Mouse (Mus musculus): ENCODE measurements around the gene Sorcs1. TPM values are rescaled to one million over a fixed set of nuclear protein-coding genes. Genes with fewer than 3 reads are reported as not detected.
A peak's percentile ranks its signal among the peaks of the same experiment; 100 is the strongest.

The Sorcs1 gene
- polyA plus RNA-seq, 1 experiment from 2014 or later: 0.28 TPM

DNA sequence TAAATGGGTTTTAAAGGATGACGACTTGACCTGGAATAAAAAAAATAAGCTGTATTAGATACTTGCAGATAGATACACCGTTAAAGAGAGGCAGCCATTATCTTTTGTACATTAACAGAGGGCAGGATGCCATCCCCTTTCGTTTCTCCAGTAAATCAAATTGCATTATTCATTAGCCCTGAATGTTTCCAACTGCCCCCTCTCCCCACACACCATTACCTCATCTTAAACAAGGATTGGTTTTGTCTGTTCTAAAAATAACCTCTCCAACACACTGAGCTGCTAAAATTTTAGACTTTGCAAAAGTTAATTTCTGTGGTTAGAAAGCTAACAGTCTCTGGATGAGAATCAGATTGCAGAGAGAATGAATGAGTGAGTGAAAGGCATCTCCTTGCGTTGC lies 156.5 kb downstream of the Sorcs1 start:
- Histone ChIP-seq H3K4me1 (ENCODE audit: control insufficient read depth, insufficient read depth, low read length) (no peaks in the 10 kb centered on the region), H3K9ac (ENCODE audit: low read length) (no peak overlapping the region), H3K36me3 (ENCODE audit: control insufficient read depth, insufficient read depth, low read length) (no peaks in the 10 kb centered on the region), H3K27me3 (ENCODE audit: control insufficient read depth, insufficient read depth, low read length) (no peaks in the 10 kb centered on the region), H3K27ac (replicated peaks; ENCODE audit: low read depth, low read length) (no peak overlapping the region), H3K4me2 (ENCODE audit: low read depth, severe bottlenecking) (no peak overlapping the region), H3K4me3 (ENCODE audit: low read depth, low read length) (no peak overlapping the region), H3K9me3 (ENCODE audit: control insufficient read depth, low read length) (no peaks in the 10 kb centered on the region)
- ATAC-seq (ENCODE audit: insufficient number of reproducible peaks, low FRiP score, low TSS enrichment, low read depth): no peak
- DNase-seq (ENCODE audit: low spot score): no peak
- 77% methylated on average over 4 of the region's 4 CpGs for WGBS

DNA sequence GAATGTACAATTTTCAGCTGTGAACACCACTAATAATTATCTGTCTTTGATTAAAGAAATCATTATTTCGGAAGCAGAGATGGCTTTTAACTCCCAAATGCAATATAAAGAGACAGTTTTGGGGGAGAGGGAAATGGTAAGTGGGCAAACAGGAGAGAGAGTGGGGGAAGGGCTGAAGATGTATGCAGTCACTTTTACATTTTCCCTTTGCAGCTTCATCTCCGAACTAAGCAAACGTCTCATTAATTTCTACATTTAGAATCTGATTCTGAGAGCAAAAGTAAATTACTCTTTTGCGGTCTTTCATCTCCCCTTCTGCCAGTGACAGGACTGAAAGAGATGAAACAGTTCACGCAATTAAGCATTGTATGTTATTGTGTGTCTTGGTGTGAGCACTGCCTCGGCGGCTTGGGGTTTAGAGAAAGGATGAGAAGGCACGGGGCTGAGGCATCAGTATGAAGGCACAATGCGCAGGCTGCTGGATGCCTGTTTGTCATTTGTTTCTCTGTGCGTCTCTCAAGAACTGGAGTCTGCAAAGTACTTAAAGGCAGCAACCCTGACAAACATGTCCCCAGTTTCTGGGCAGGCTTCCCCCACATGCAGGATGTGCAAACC lies 163.3 kb downstream of the Sorcs1 start:
- Histone ChIP-seq H3K27ac (replicated peaks; ENCODE audit: low read depth, low read length) (no peak overlapping the region), H3K9ac (ENCODE audit: low read length) (no peak overlapping the region)
- ATAC-seq (ENCODE audit: insufficient number of reproducible peaks, low FRiP score, low TSS enrichment, low read depth): no peak

DNA sequence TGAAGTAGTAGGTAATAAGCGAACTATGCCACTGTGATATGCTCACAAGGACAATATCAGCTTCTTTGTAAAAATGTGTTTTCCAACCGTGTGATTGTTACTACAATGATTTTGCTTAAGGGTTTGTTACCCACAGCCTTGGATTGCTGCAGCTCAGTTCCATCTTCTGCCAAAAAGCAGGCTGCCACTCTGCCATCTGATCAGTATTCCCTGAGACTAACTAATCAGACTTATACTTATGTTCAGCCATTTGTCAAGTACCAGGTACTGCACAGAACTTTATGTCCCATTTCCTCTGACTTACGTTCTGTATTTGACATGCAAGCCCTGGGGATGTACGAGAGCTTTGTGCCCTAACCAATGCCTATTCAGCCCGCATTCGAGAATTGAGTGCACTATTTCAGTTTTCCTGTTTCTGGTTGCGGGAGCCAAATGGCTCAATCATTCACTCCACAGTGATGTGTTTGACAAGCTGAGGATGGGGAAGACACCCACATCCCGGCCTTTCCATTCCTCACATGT lies 164.1 kb downstream of the Sorcs1 start:
- Histone ChIP-seq H3K4me3 (ENCODE audit: low read depth, low read length) (no peak overlapping the region), H3K36me3 (ENCODE audit: control insufficient read depth, insufficient read depth, low read length) (no peaks in the 10 kb centered on the region), H3K27me3 (ENCODE audit: control insufficient read depth, insufficient read depth, low read length) (no peaks in the 10 kb centered on the region), H3K4me1 (ENCODE audit: control insufficient read depth, insufficient read depth, low read length) (no peaks in the 10 kb centered on the region), H3K27ac (replicated peaks; ENCODE audit: low read depth, low read length) (no peak overlapping the region), H3K4me2 (ENCODE audit: low read depth, severe bottlenecking) (no peak overlapping the region), H3K9ac (ENCODE audit: low read length) (no peak overlapping the region), H3K9me3 (ENCODE audit: control insufficient read depth, low read length) (no peaks in the 10 kb centered on the region)
- 76% methylated on average over 8 of the region's 8 CpGs for WGBS
- ATAC-seq (ENCODE audit: insufficient number of reproducible peaks, low FRiP score, low TSS enrichment, low read depth): no peak
- DNase-seq (ENCODE audit: low spot score): no peak

More for the DNA sequence above, 163.3 kb downstream of the Sorcs1 start:
- Histone ChIP-seq H3K27me3 (ENCODE audit: control insufficient read depth, insufficient read depth, low read length) (no peaks in the 10 kb centered on the region), H3K4me1 (ENCODE audit: control insufficient read depth, insufficient read depth, low read length) (no peaks in the 10 kb centered on the region), H3K4me3 (ENCODE audit: low read depth, low read length) (no peak overlapping the region), H3K9me3 (ENCODE audit: control insufficient read depth, low read length) (no peaks in the 10 kb centered on the region), H3K36me3 (ENCODE audit: control insufficient read depth, insufficient read depth, low read length) (no peaks in the 10 kb centered on the region), H3K4me2 (ENCODE audit: low read depth, severe bottlenecking) (no peak overlapping the region)
- DNase-seq (ENCODE audit: low spot score): no peak
- WGBS: 80% methylated on average over 10 of the region's 10 CpGs

DNA sequence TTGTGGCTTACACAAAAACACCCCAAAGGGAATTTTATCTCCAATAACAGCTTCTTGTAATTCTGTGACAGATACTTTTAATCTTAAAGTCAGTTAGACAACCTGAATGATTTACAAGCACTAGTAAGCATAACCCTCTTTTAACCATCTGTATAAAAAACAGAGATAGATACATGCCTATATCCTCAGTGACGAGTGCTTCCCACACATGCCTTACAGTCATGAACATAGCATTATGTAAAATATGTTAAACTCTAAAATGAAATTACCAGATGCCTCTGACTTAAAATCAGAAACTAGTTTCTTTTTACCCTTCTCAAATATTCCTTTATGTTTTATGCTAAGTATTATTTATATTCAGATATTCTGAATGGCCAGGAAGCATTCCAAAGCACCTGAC lies 175.6 kb downstream of the Sorcs1 start:
- no peaks in the 10 kb centered on the region for H3K9me3 ChIP-seq (ENCODE audit: control insufficient read depth, low read length)
- H3K27ac ChIP-seq (replicated peaks; ENCODE audit: low read depth, low read length): no peak overlapping the region
- no peak overlapping the region for H3K9ac ChIP-seq (ENCODE audit: low read length)
- H3K4me1 ChIP-seq (ENCODE audit: control insufficient read depth, insufficient read depth, low read length): no peaks in the 10 kb centered on the region
- H3K4me2 ChIP-seq (ENCODE audit: low read depth, severe bottlenecking): no peak overlapping the region
- WGBS: 85% methylated on average over 1 of the region's 1 CpGs
- H3K36me3 ChIP-seq (ENCODE audit: control insufficient read depth, insufficient read depth, low read length): no peaks in the 10 kb centered on the region
- ATAC-seq (ENCODE audit: insufficient number of reproducible peaks, low FRiP score, low TSS enrichment, low read depth) (no peak), DNase-seq (ENCODE audit: low spot score) (no peak)
- H3K27me3 ChIP-seq (ENCODE audit: control insufficient read depth, insufficient read depth, low read length): no peaks in the 10 kb centered on the region
- H3K4me3 ChIP-seq (ENCODE audit: low read depth, low read length): no peak overlapping the region

DNA sequence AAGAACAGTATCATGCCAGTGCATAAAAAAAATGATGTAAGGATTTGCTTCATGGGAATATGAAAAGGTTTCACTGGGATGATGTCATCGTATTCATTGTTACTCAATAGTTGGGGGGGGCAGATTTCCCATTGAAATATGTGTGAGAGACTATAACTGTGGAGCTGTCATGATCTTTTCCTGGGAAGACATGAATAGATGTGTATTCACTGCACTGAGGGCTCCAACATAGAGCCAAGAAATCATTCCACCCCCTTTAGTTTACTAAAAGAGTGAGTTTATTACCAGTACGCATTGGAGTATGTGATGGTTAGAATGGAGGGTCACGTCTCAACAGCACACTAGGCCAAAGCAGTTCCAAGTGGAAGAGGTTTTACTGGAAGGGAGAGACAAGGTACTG lies 187.3 kb downstream of the Sorcs1 start:
- no peak overlapping the region for H3K9ac ChIP-seq (ENCODE audit: low read length)
- H3K36me3 ChIP-seq (ENCODE audit: control insufficient read depth, insufficient read depth, low read length): no peaks in the 10 kb centered on the region
- H3K4me2 ChIP-seq (ENCODE audit: low read depth, severe bottlenecking): no peak overlapping the region
- H3K27ac ChIP-seq (replicated peaks; ENCODE audit: low read depth, low read length): no peak overlapping the region
- no peak overlapping the region for H3K4me3 ChIP-seq (ENCODE audit: low read depth, low read length)
- ATAC-seq (ENCODE audit: insufficient number of reproducible peaks, low FRiP score, low TSS enrichment, low read depth): no peak
- 94% methylated on average over 3 of the region's 3 CpGs for WGBS
- no peak for DNase-seq (ENCODE audit: low spot score)
- H3K9me3 ChIP-seq (ENCODE audit: control insufficient read depth, low read length): no peaks in the 10 kb centered on the region
- H3K4me1 ChIP-seq (ENCODE audit: control insufficient read depth, insufficient read depth, low read length): no peaks in the 10 kb centered on the region
- H3K27me3 ChIP-seq (ENCODE audit: control insufficient read depth, insufficient read depth, low read length): no peaks in the 10 kb centered on the region

DNA sequence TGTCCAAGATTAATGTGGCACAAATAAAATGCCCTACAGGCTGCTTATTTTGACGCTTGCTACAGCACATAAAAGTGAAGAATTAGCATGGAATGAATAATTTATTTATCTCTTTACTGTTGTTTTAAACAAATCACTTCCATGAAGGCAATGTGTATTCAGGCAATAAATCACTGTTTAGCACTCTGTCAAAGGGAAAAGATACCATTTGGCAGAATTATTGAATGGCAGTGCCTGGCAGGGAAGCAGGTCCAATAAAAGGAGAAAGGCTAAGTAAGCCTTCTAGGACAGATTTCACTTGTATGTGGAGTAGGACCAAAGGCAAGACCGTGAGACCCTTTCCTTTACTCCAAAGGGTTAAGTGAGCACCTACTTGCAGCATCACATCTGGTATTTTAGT lies 187.7 kb downstream of the Sorcs1 start:
- Histone ChIP-seq H3K27ac (replicated peaks; ENCODE audit: low read depth, low read length) (no peak overlapping the region), H3K36me3 (ENCODE audit: control insufficient read depth, insufficient read depth, low read length) (no peaks in the 10 kb centered on the region), H3K4me3 (ENCODE audit: low read depth, low read length) (no peak overlapping the region), H3K9ac (ENCODE audit: low read length) (no peak overlapping the region), H3K4me1 (ENCODE audit: control insufficient read depth, insufficient read depth, low read length) (no peaks in the 10 kb centered on the region), H3K27me3 (ENCODE audit: control insufficient read depth, insufficient read depth, low read length) (no peaks in the 10 kb centered on the region), H3K9me3 (ENCODE audit: control insufficient read depth, low read length) (no peaks in the 10 kb centered on the region), H3K4me2 (ENCODE audit: low read depth, severe bottlenecking) (no peak overlapping the region)
- 52% methylated on average over 2 of the region's 2 CpGs for WGBS
- no peak for ATAC-seq (ENCODE audit: insufficient number of reproducible peaks, low FRiP score, low TSS enrichment, low read depth)
- no peak for DNase-seq (ENCODE audit: low spot score)

DNA sequence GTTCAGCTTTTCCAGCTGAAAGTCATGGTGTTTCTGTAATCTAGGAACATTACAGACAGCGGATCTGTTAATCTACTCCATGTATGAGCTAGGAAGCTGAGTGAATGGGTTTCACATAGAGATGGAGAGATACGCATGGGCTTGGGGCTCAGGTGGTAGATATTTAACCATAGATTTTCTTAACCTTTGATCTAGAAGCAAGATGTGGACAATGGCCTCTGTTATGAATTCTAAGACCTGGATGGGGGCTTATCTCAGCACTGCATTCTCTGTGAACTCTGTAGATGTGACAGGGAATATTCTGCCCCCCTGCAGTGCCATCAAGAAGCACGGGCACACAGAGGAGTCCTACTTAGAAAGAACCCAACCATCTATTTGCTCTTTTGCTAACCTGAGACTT lies 188.7 kb downstream of the Sorcs1 start:
- DNase-seq (ENCODE audit: low spot score): no peak
- H3K27me3 ChIP-seq (ENCODE audit: control insufficient read depth, insufficient read depth, low read length): no peaks in the 10 kb centered on the region
- WGBS: 93% methylated on average over 3 of the region's 3 CpGs

DNA sequence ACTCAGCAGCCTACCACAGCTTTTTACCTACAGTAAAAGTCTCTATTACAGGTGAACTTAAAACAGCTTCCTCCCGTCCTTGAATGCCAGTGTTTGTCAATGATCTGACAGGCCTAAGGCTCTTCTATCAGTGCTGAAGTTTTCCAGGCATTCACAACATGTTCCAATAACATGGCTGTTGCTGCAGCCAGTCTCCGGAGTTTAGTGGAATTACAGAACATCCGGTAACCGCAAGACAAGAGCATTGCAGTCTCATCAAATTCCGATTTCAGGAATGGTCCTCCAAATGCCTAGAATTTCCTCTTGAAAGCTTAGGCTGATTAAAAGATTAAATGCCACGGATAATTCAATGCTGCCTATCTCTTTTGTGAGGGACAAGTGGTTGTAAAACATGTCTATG lies 190.0 kb downstream of the Sorcs1 start:
- WGBS: 75% methylated on average over 6 of the region's 6 CpGs
- H3K4me1 ChIP-seq (ENCODE audit: control insufficient read depth, insufficient read depth, low read length): no peaks in the 10 kb centered on the region
- H3K36me3 ChIP-seq (ENCODE audit: control insufficient read depth, insufficient read depth, low read length): no peaks in the 10 kb centered on the region
- H3K9ac ChIP-seq (ENCODE audit: low read length): no peak overlapping the region
- H3K27me3 ChIP-seq (ENCODE audit: control insufficient read depth, insufficient read depth, low read length): no peaks in the 10 kb centered on the region
- no peak overlapping the region for H3K4me2 ChIP-seq (ENCODE audit: low read depth, severe bottlenecking)
- DNase-seq (ENCODE audit: low spot score) (no peak), ATAC-seq (ENCODE audit: insufficient number of reproducible peaks, low FRiP score, low TSS enrichment, low read depth) (no peak)
- no peak overlapping the region for H3K4me3 ChIP-seq (ENCODE audit: low read depth, low read length)
- H3K27ac ChIP-seq (replicated peaks; ENCODE audit: low read depth, low read length): no peak overlapping the region
- H3K9me3 ChIP-seq (ENCODE audit: control insufficient read depth, low read length): no peaks in the 10 kb centered on the region

More for the DNA sequence above, 188.7 kb downstream of the Sorcs1 start:
- H3K4me2 ChIP-seq (ENCODE audit: low read depth, severe bottlenecking): no peak overlapping the region
- no peak overlapping the region for H3K9ac ChIP-seq (ENCODE audit: low read length)
- H3K9me3 ChIP-seq (ENCODE audit: control insufficient read depth, low read length): no peaks in the 10 kb centered on the region
- H3K4me1 ChIP-seq (ENCODE audit: control insufficient read depth, insufficient read depth, low read length): no peaks in the 10 kb centered on the region
- H3K4me3 ChIP-seq (ENCODE audit: low read depth, low read length): no peak overlapping the region
- H3K36me3 ChIP-seq (ENCODE audit: control insufficient read depth, insufficient read depth, low read length): no peaks in the 10 kb centered on the region
- no peak for ATAC-seq (ENCODE audit: insufficient number of reproducible peaks, low FRiP score, low TSS enrichment, low read depth)
- H3K27ac ChIP-seq (replicated peaks; ENCODE audit: low read depth, low read length): no peak overlapping the region

DNA sequence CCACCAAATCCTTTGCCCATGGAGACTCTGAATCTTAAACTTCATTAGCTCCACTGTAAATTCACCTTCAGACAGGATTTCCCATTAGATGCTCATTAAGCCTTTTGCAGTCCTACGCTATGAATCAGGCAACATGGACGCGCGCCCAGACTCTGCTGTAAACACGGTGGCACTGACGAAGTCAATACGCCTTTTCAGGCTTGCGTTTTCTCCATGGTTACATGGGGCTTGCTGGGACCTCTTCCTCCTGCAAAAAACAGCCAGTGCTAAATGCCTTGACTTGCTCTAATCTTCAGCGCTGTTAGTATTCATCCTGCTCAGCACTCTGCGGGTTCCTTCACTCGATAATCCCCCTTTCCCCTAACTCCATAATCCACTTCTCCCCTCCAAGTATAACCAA lies 190.7 kb downstream of the Sorcs1 start:
- ATAC-seq (ENCODE audit: insufficient number of reproducible peaks, low FRiP score, low TSS enrichment, low read depth) (no peak), DNase-seq (ENCODE audit: low spot score) (peak; percentile 23)
- Histone ChIP-seq H3K4me3 (ENCODE audit: low read depth, low read length) (no peak overlapping the region), H3K36me3 (ENCODE audit: control insufficient read depth, insufficient read depth, low read length) (no peaks in the 10 kb centered on the region), H3K27me3 (ENCODE audit: control insufficient read depth, insufficient read depth, low read length) (no peaks in the 10 kb centered on the region), H3K9ac (ENCODE audit: low read length) (no peak overlapping the region), H3K4me1 (ENCODE audit: control insufficient read depth, insufficient read depth, low read length) (no peaks in the 10 kb centered on the region), H3K9me3 (ENCODE audit: control insufficient read depth, low read length) (no peaks in the 10 kb centered on the region), H3K4me2 (ENCODE audit: low read depth, severe bottlenecking) (no peak overlapping the region), H3K27ac (replicated peaks; ENCODE audit: low read depth, low read length) (no peak overlapping the region)
- WGBS: 29% methylated on average over 11 of the region's 11 CpGs

Data from limb, embryonic 11.5 days (tissue).